Mouse (Mus musculus) urinary bladder, adult 18-20 months (tissue): ENCODE data around the gene Prelp.

Experiments used
- DNase-seq, 2 experiments: peaks; one replicate each; pipeline ENCODE4 v3.0.0; 2022; ENCODE audit warnings: low spot score in 2 of 2, mixed read lengths in 2 of 2

The Prelp gene

GRCm38 (mm10) chr1:133899043-133899542, 22.1 kb downstream of the Prelp start:
- no peak for DNase-seq

DNA sequence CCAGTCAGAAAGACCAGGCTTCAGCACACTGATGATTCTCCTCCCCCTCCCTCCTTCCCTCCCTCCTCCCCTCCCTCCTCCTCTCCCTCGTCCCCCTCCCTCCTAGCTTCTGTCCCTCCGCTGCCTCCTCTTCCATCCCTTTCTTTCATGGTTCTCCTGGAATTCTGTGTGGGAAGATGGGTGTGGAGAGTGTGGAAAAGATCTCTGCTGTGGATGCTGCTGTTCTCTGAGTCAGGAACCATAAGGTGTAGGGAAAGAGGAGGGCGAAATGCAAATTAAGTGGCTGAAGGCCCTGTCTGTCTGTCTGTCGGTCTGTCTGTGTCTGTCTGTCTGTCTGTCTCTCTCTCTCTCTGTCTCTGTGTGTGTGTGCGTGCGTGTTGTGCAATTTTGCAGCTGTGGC, 23.9 kb downstream of the Prelp start:
- DNase-seq = no peak

DNA sequence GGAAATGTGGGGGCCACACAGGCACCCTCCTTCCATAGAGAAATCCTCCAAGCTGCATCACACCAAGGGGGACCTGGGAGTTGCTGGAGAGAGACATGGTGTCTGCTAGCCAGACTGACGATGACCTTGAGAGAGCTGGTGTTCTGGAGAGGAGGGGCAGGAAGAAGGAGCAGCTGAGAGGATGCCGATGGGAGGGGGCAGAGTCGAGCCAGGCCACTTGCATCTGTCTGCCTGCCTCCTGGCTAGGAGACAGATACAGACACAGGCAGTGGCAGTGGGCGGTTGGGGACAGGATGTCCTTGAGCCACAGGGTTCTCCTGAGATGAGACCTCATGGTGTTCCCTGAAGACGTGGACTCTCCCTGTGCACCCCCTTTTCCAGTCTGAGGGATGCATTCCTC, 29.7 kb downstream of the Prelp start:
- no peak for DNase-seq

DNA sequence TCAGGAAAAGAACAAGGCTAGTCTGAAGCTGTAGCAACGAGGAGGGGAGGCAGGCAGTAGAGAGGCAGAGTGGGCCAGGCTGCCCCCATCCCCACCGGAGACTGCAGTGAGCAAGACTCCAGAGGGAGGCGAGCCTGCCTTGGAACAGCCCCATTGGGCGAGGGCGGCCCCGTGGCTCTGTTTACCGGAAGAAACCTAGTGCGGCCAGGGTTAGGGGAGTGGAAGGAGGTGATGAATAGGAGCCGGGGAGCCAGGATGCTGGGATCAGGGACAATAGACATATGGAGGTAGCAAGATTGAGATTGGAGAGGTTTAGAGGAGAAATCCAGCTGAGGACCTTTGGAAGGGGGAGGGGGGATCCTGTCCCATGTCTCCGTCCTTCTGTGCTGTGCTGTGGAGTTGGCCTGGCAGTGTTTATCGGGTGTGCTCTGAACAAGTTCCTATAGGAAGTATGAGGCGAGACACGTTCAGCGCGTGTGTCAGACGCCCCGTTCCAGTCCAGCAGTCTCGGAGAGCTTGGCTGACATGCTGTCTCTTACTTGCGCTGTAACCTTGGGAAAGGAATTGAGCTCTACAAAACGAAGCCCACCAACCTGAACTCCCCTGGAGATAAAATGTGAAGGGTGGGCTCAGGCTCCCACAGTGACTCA, 31.1 kb downstream of the Prelp start:
- DNase-seq = no peak

- DNase-seq = no peak
Measured at GRCm38 (mm10) chr1:133887538-133888250, 33.5 kb downstream of the Prelp start.

GRCm38 (mm10) chr1:133887044-133887443, 34.2 kb downstream of the Prelp start:
- no peak for DNase-seq

DNA sequence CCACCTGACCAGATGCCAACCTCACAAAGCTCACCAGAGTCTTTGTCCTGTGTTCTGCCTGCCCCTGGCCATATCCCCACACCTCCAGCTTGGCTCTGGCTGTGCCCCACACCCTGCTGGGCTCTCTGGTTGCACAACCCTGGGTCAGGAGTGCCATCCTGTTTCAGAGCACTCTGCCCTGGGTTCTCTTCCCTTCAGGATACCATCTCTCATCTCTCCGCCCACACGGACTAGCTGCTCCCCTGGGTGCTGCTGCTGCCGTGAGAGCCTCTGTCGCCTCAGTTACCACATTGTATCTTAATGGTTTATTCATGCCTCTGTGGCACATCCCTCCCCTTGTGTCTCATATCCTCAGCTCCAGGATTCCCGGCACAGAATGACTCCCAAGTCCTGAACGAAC, 34.8 kb downstream of the Prelp start:
- DNase-seq = no peak

- DNase-seq = no peak
Measured at GRCm38 (mm10) chr1:133885811-133886210, 35.4 kb downstream of the Prelp start.

DNA sequence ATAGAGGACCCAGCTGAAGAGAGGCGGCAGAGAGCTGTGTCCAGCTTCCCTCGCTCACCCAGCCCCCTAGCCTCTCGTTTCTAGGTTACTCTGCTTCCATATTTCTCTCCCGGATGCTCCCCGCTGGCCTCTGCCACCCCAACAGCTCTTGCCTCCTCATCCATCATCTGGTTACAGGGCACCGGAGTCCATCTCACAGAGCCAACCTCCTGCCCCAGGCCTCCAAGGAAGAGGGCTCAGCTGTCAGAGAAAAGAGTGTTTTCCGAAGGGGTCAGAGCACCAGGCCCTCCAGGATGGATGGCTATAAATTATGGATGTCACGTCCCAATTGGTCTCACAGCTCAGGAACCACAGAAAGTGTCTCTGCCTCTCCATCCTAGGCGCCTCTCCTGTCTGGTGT, 36.5 kb downstream of the Prelp start:
- DNase-seq = no peak

DNA sequence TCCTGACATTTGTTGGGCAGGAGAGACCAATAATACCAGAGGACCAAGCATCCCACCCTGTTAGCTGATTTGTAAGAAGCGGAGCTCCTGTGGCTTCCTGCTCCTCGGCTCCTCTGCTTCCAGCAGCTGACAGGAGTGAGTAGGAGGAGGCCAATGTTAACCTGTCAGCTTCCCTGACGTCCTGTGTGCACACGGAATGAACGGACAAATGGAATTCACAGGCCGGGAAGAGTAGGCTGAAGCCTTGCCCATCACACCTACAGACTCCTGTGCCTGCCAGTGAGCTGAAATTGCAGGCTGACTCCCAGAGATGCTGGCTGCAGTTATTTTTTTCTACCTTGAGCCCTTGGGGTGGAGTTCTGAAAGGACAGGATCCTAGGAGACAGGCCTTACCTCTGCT, 37.1 kb downstream of the Prelp start:
- DNase-seq = no peak

DNA sequence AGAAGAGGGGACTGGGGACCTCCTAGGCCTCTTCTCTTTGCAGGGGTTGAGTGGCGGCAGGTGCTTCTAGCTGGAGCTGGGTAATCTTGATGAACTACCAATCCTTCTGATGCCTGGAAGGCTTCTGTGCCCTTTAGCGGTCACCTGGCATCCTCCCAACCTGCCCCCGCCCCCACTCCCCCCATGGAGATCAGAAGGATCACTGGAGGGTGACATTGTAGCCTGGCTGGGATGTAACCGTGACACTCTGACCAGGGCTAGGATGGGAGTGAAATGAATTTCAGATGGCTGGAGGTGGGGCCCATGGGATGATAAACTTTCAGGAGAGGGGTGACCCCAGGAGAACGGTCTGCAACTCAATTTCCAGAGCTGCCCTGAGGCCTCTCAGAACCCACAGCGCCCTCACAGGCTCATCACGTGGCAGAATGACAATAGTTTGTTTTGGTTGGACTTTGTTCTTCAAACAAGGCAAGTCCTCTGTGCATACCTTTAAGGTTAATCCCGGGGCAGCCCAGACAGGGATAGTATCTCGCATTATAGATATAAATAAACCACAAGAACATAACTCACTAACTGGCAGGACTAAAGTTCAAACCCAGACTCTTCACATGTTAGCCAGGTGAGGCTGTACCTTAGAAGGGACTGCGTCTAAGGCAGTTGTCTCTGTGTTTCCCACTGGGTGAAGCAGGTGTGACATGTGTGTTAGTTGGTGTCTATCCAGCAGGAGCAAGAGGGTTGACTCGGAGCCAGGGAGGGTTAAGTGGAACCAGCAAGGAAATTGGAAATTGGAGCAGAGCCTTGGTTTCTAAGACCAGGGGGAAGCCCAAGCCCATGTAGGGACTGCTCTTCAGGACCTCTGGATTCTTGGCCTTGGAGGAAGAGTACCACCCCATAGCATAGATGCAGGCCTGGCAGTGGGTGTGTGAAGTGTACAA, 38.7 kb downstream of the Prelp start:
- DNase-seq = no peak

DNA sequence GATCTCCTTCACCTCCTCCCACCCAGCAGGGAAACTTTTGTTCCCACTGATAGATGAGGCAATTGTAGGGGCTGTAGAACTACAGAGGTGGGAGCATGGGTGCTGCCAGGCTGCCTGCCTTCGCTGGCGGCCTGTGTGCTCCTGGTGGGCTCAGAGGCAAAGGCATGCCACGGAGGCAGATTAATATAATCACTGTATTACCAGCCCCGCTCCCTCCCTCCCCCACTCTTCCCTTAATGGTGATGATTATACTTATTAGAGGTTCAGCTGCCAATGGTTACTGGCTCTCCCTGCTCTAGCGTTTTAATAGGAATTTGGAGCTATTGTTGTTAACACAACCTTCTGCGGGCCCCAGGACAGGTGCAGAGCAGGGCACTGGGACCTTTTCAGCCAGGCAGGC, 39.4 kb downstream of the Prelp start:
- DNase-seq = no peak

DNA sequence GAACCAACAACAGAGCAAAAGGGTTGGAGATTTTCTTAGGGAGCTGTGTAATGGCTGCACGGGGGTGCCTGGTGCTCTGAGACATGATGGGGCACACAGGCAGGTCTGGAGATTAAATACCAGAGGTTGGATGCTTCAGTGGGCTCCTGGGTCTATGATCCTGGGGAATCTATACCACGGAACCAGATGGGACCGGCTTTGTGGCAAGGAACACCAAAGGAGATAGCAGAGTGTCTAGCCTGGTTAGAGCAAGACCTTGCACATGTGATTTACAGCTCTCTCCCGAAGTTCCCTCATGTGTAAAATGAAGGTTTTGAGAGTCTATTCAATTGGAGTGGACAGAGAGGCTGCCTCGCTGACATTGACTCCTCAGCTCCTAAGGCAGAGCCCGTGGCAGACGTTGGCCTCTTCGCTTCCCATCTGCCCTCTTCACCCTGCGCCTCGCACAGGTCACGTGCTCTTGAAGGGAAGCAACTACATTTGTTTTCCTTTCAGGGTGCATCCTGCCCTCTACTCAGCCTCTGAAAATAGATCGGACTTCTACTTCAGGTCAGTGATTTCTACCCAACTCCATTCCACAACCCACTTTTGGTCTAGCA, 42.3 kb downstream of the Prelp start:
- no peak for DNase-seq

DNA sequence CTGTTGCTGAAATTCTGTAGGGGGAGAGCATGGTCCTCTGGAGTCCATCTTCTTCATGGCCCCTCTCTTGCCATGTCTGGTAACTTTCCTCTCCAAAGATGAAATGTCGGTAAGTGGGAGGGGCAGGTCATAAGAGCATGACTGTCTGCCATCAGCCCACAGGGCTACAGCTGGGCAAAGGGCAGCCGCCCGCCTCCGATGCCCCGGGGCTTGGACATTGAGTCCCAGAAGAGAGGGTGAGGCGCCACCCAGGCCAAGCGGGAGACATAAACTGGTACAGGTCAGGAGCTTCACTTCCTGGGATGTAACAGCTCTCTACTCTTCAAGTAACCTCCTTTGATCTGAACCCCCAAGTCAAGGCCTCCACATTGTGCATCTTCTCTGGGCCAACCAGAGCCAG, 44.3 kb downstream of the Prelp start:
- DNase-seq = no peak

DNA sequence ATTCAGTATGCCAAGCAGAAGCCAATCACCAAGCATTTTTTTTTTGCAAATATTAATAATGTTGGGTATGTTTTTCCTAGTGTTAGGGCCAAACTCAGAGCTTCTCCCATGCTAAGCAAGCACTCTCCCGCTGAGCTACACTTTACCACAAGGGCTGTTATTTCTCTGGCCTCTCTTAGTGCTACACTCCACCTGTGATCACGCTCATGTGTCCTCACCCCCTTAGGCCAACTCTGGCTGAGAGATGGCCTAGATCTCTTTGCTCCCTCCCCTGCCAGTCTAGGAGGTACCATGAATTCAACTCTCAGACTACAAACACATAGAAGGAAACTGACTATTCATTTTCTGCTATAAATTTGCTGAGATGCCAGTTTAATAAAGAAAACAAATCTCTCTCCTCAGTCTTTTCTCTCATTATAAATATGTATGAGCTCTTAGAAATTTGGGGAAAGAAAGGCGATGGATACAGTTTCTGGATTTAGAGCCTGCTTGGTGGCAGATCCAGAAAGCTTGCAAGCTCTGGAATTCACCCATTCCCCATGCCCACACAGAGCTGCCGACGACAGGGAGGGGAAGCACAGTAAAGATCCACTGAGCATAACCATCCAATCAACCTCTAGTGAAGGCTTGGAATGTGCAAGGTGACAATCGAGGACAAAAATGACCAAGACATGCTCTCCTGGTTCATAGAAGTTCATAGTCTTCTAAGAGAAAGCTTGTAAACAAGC, 48.0 kb downstream of the Prelp start:
- no peak for DNase-seq

DNA sequence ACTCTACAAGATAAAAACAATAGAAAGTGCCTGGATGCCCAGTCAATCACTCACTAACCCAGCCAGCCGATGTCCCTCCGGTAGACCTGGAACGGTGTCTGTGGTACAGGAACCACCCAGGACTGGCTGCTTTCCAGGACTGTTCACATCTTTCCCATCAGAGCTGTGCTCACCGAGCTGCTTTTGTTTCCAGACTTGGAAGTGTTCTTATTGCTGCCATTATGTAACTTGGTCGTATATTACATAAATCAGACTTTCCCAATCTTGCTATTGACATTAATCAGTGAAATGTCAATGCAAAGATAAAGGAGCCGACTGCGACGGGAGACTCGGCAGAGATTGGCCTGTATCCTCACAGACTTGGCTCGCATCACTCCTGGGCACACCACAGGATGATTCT, 50.0 kb downstream of the Prelp start:
- DNase-seq = no peak

DNA sequence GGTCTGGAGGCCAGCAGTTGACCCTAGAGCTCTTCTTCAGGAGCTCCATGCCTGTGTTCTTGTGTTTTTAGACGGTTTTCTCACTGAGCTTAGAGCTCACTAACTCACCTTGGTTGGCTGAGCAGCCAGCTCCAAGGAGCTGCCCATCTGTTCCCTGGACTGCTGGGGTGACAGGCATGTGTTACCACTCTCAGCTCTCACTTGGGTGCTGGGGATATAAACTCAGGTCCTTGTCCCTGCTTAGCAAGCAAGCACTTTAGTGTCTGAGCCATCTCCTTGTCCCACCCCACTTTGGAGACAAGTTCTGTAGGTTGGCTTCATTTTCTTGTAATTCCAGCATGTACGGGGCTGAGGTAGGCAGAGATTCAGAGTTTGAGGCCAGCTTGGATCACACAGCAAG, 52.0 kb downstream of the Prelp start:
- DNase-seq = no peak

GRCm38 (mm10) chr1:133863257-133863997, 57.8 kb downstream of the Prelp start:
- DNase-seq = no peak

DNA sequence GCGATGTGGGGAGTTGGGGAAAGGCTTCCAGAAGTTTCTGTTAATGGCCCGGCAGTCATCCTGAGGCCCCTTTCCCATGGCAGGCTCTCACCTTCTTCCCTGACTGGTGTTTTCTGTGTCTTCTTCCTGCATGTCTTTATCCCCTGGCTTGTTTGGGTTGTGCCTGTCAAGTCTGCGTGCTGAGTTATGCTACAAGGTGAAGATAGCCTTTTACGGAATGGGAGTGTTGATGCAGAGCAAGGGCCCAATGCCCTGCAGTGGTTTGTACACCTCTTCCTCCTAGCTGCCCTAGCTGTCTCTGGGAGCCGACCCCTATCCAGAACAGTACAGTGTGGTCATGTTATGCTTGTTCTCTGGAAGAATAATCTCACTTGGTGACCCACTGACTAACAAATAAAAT, 60.2 kb downstream of the Prelp start:
- no peak for DNase-seq
